Mouse (Mus musculus): ENCODE measurements around the gene Scn8a.

Gene Scn8a

GRCm38 (mm10) chr15:101094979-101095378, 225.3 kb downstream of the Scn8a start:
- DNase-seq (ENCODE audit: low read depth), result no peak

DNA sequence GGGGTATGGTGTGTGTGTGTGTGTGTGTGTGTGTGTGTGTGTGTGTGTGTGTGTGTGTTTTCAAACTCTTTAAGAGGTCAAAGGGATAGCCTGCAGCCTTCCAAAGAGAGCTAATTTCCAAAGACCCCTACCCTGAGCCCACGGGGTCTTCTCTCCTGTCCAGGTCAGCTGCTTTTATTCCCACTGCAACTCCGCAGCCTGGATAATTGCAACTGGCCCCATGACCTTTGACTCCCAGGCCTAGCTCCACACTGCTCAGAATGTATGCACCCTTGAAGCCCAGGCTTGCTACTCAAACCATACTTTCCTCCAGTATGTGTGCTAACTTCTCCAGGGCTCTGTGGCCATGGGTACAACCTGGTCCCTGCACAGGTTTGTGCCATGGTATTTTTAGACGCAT, 225.7 kb downstream of the Scn8a start:
- DNase-seq (ENCODE audit: low read depth), result no peak

All from induced T-regulatory cell, adult 2 months (primary cell).